Mouse (Mus musculus): ENCODE data around the gene Rwdd4a. TPM values are rescaled to one million over a fixed set of nuclear protein-coding genes. Genes with fewer than 3 reads are reported as not detected.

Rwdd4a gene
- polyA plus RNA-seq (2015; fragmentation: Nextera tagmentation; extraction: Ambion mirVana), result 35.4 and 40.0 TPM in 2 replicates

GRCm38 (mm10) chr8:47533344-47534125 is at the start of gene Rwdd4a, which contains the start of gene Trappc11:
Gene Rwdd4a, plus strand, starts transcription at chr8:47533664.
Gene Trappc11, minus strand, starts transcription at chr8:47533470.
- H3K4me1 ChIP-seq, result peaks cover 12% of the 10 kb centered on the region; the same call in 1 of the 2 replicates
- no peaks in the 10 kb centered on the region for H3K27me3 ChIP-seq (replicated peaks)
- H3K27ac ChIP-seq, result peak within 1 kb of the TSS; percentile 70
- H3K4me3 ChIP-seq (replicated peaks), result peak within 1 kb of the TSS; percentile 80
- H3K36me3 ChIP-seq, result peaks cover 8% of the 10 kb centered on the region
- under 1% methylated on average over 60 of the region's 65 CpGs for WGBS
- peak within 1 kb of the TSS; percentile 85 for H3K9ac ChIP-seq
- peak within 1 kb of the TSS; percentile 71 for H3K4me2 ChIP-seq
- peak; percentile 100 for ATAC-seq (ENCODE audit: insufficient read depth, low FRiP score, low read depth)
- H3K9me3 ChIP-seq, result no peaks in the 10 kb centered on the region

GRCm38 (mm10) chr8:47487231-47487630 is 46.2 kb upstream of the Rwdd4a start:
- H3K27ac ChIP-seq, result no peak overlapping the region
- WGBS, result 89% methylated on average over 3 of the region's 3 CpGs

GRCm38 (mm10) chr8:47493106-47493505 is 40.4 kb upstream of the Rwdd4a start:
- H3K27ac ChIP-seq, result no peak overlapping the region
- H3K4me3 ChIP-seq (replicated peaks), result no peak overlapping the region
- no peaks in the 10 kb centered on the region for H3K9me3 ChIP-seq
- no peak for ATAC-seq (ENCODE audit: insufficient read depth, low FRiP score, low read depth)
- H3K27me3 ChIP-seq (replicated peaks), result no peaks in the 10 kb centered on the region
- no peak overlapping the region for H3K4me2 ChIP-seq
- H3K4me1 ChIP-seq, result no peaks in the 10 kb centered on the region
- WGBS, result 88% methylated on average over 12 of the region's 12 CpGs
- peaks cover 21% of the 10 kb centered on the region for H3K36me3 ChIP-seq
- no peak overlapping the region for H3K9ac ChIP-seq

More at GRCm38 (mm10) chr8:47487231-47487630, 46.2 kb upstream of the Rwdd4a start:
- H3K4me2 ChIP-seq, result no peak overlapping the region
- H3K9me3 ChIP-seq, result no peaks in the 10 kb centered on the region
- H3K4me3 ChIP-seq (replicated peaks), result no peak overlapping the region
- no peak overlapping the region for H3K9ac ChIP-seq
- no peak for ATAC-seq (ENCODE audit: insufficient read depth, low FRiP score, low read depth)
- H3K36me3 ChIP-seq, result peaks cover 20% of the 10 kb centered on the region
- H3K27me3 ChIP-seq (replicated peaks), result no peaks in the 10 kb centered on the region
- no peaks in the 10 kb centered on the region for H3K4me1 ChIP-seq

GRCm38 (mm10) chr8:47494602-47495153 is 38.8 kb upstream of the Rwdd4a start:
- H3K27me3 ChIP-seq (replicated peaks), result no peaks in the 10 kb centered on the region
- peaks cover 28% of the 10 kb centered on the region for H3K36me3 ChIP-seq
- H3K4me3 ChIP-seq (replicated peaks), result no peak overlapping the region
- ATAC-seq (ENCODE audit: insufficient read depth, low FRiP score, low read depth), result peak; percentile 71; the same call in 1 of the 2 replicates
- no peak overlapping the region for H3K27ac ChIP-seq
- no peak overlapping the region for H3K4me2 ChIP-seq
- no peaks in the 10 kb centered on the region for H3K4me1 ChIP-seq
- H3K9ac ChIP-seq, result no peak overlapping the region
- WGBS, result 69% methylated on average over 12 of the region's 12 CpGs
- no peaks in the 10 kb centered on the region for H3K9me3 ChIP-seq

GRCm38 (mm10) chr8:47495428-47495827 is 38.0 kb upstream of the Rwdd4a start:
- H3K27ac ChIP-seq, result no peak overlapping the region

GRCm38 (mm10) chr8:47501994-47502393 is 31.5 kb upstream of the Rwdd4a start:
- H3K27me3 ChIP-seq (replicated peaks), result no peaks in the 10 kb centered on the region
- no peak overlapping the region for H3K27ac ChIP-seq
- 63% methylated on average over 2 of the region's 2 CpGs for WGBS
- H3K9ac ChIP-seq, result no peak overlapping the region
- no peaks in the 10 kb centered on the region for H3K9me3 ChIP-seq
- H3K4me3 ChIP-seq (replicated peaks), result no peak overlapping the region
- H3K4me1 ChIP-seq, result no peaks in the 10 kb centered on the region
- H3K4me2 ChIP-seq, result no peak overlapping the region
- peaks cover 44% of the 10 kb centered on the region for H3K36me3 ChIP-seq
- no peak for ATAC-seq (ENCODE audit: insufficient read depth, low FRiP score, low read depth)

More at GRCm38 (mm10) chr8:47495428-47495827, 38.0 kb upstream of the Rwdd4a start:
- peaks cover 29% of the 10 kb centered on the region for H3K36me3 ChIP-seq
- 73% methylated on average over 6 of the region's 6 CpGs for WGBS
- no peaks in the 10 kb centered on the region for H3K27me3 ChIP-seq (replicated peaks)
- H3K4me2 ChIP-seq, result no peak overlapping the region
- no peak overlapping the region for H3K4me3 ChIP-seq (replicated peaks)
- H3K9me3 ChIP-seq, result no peaks in the 10 kb centered on the region
- H3K9ac ChIP-seq, result no peak overlapping the region
- ATAC-seq (ENCODE audit: insufficient read depth, low FRiP score, low read depth), result no peak
- no peaks in the 10 kb centered on the region for H3K4me1 ChIP-seq

GRCm38 (mm10) chr8:47502546-47502945 is 30.9 kb upstream of the Rwdd4a start:
- WGBS, result 95% methylated on average over 13 of the region's 13 CpGs
- Histone ChIP-seq H3K27me3 (replicated peaks) (no peaks in the 10 kb centered on the region), H3K9me3 (no peaks in the 10 kb centered on the region), H3K27ac (no peak overlapping the region), H3K4me3 (replicated peaks) (no peak overlapping the region), H3K4me2 (no peak overlapping the region), H3K4me1 (no peaks in the 10 kb centered on the region), H3K36me3 (peaks cover 43% of the 10 kb centered on the region), H3K9ac (no peak overlapping the region)
- no peak for ATAC-seq (ENCODE audit: insufficient read depth, low FRiP score, low read depth)

GRCm38 (mm10) chr8:47505431-47505830 is 28.0 kb upstream of the Rwdd4a start:
- ATAC-seq (ENCODE audit: insufficient read depth, low FRiP score, low read depth), result no peak
- H3K36me3 ChIP-seq, result peaks cover 33% of the 10 kb centered on the region
- H3K4me3 ChIP-seq (replicated peaks), result no peak overlapping the region
- WGBS, result 93% methylated on average over 12 of the region's 12 CpGs
- no peak overlapping the region for H3K9ac ChIP-seq
- no peak overlapping the region for H3K4me2 ChIP-seq
- no peaks in the 10 kb centered on the region for H3K27me3 ChIP-seq (replicated peaks)
- no peaks in the 10 kb centered on the region for H3K9me3 ChIP-seq
- H3K4me1 ChIP-seq, result no peaks in the 10 kb centered on the region
- H3K27ac ChIP-seq, result no peak overlapping the region

GRCm38 (mm10) chr8:47510930-47511329 is 22.5 kb upstream of the Rwdd4a start:
- H3K4me1 ChIP-seq, result no peaks in the 10 kb centered on the region
- WGBS, result 89% methylated on average over 9 of the region's 9 CpGs

GRCm38 (mm10) chr8:47513601-47514000 is 19.9 kb upstream of the Rwdd4a start:
- 95% methylated on average over 15 of the region's 15 CpGs for WGBS
- H3K27me3 ChIP-seq (replicated peaks), result no peaks in the 10 kb centered on the region
- H3K36me3 ChIP-seq, result peaks cover 24% of the 10 kb centered on the region
- no peaks in the 10 kb centered on the region for H3K4me1 ChIP-seq
- no peak overlapping the region for H3K4me3 ChIP-seq (replicated peaks)
- no peak overlapping the region for H3K4me2 ChIP-seq
- no peak for ATAC-seq (ENCODE audit: insufficient read depth, low FRiP score, low read depth)
- no peak overlapping the region for H3K9ac ChIP-seq
- H3K9me3 ChIP-seq, result no peaks in the 10 kb centered on the region
- no peak overlapping the region for H3K27ac ChIP-seq

More at GRCm38 (mm10) chr8:47510930-47511329, 22.5 kb upstream of the Rwdd4a start:
- Histone ChIP-seq H3K9ac (no peak overlapping the region), H3K36me3 (peaks cover 24% of the 10 kb centered on the region), H3K4me2 (no peak overlapping the region), H3K4me3 (replicated peaks) (no peak overlapping the region), H3K27me3 (replicated peaks) (no peaks in the 10 kb centered on the region), H3K9me3 (no peaks in the 10 kb centered on the region), H3K27ac (no peak overlapping the region)
- ATAC-seq (ENCODE audit: insufficient read depth, low FRiP score, low read depth), result no peak

- Histone ChIP-seq H3K4me1 (0 out of 2 replicates have a peak, but pooled peaks cover 9% of the 10 kb centered on the region), H3K27ac (no peak overlapping the region), H3K4me3 (replicated peaks) (no peak overlapping the region), H3K4me2 (no peak overlapping the region), H3K9me3 (no peaks in the 10 kb centered on the region), H3K9ac (no peak overlapping the region), H3K27me3 (replicated peaks) (no peaks in the 10 kb centered on the region), H3K36me3 (peaks cover 14% of the 10 kb centered on the region)
- WGBS, result 98% methylated on average over 1 of the region's 1 CpGs
- ATAC-seq (ENCODE audit: insufficient read depth, low FRiP score, low read depth), result no peak
Observed at GRCm38 (mm10) chr8:47528094-47528493, 5.4 kb upstream of the Rwdd4a start.

GRCm38 (mm10) chr8:47538323-47538722 is 4.9 kb downstream of the Rwdd4a start:
- H3K27me3 ChIP-seq (replicated peaks), result no peaks in the 10 kb centered on the region
- H3K36me3 ChIP-seq, result 0 out of 2 replicates have a peak, but pooled peaks cover 5% of the 10 kb centered on the region

More at GRCm38 (mm10) chr8:47538323-47538722, 4.9 kb downstream of the Rwdd4a start:
- ATAC-seq (ENCODE audit: insufficient read depth, low FRiP score, low read depth), result no peak
- Histone ChIP-seq H3K27ac (no peak overlapping the region), H3K4me3 (replicated peaks) (no peak overlapping the region), H3K9me3 (no peaks in the 10 kb centered on the region), H3K4me2 (no peak overlapping the region), H3K9ac (no peak overlapping the region), H3K4me1 (peaks cover 2% of the 10 kb centered on the region; the same call in 1 of the 2 replicates)
- 89% methylated on average over 4 of the region's 4 CpGs for WGBS

All from stomach, embryonic 15.5 days (tissue).